Mouse (Mus musculus) B cell, adult 2 months (primary cell): ENCODE measurements around the gene Gm10053.

Experiments
- DNase-seq, 2 experiments: peaks; one replicate each; pipeline ENCODE4 v3.0.0; 2022

Gene Gm10053

DNA sequence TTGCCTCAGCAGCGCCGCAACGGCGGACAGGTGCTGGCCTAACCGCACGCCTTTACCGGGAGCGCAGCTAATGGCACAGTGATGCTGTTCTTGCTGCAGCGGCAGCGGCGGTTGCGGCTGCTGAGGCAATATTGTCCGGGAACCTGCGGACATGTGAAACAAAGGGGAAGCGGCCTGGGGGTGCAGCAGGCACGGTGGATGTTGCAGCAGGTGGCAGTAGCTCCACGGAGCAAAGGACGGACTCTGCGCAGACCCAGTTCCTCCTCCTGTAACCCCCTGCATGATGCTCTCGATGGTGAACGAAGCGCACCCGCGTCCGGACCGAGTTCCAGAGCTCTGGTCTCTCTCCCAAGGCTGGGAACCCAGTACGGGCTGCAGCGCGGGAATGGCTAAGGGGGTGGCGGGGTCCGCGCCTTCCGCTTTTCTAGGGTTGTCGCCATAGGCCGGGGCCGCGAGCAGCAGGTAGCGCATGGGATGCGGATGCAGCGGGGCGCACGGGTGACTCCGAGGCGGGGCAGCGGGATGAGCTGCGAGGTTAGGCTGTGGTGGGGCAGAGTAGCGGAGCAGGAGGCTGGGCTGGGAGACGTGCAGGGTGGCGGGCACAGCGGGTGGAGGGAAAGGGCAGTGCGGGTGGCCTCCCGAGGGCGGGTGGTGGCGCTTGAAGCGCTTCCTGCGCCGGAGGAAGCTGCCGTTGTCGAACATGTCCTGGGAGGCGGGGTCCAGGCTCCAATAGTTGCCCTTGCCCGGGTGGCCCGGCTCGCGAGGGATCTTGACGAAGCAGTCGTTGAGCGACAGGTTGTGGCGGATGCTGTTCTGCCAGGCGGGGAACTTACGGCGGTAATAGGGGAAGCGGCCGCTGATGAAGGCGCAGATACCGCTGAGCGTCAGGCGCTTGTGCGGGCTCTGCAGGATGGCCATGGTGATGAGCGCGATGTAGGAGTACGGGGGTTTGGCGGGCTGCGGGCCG lies 24.4 kb downstream of the Gm10053 start:
- DNase-seq = peak; percentile 62 to 67

DNA sequence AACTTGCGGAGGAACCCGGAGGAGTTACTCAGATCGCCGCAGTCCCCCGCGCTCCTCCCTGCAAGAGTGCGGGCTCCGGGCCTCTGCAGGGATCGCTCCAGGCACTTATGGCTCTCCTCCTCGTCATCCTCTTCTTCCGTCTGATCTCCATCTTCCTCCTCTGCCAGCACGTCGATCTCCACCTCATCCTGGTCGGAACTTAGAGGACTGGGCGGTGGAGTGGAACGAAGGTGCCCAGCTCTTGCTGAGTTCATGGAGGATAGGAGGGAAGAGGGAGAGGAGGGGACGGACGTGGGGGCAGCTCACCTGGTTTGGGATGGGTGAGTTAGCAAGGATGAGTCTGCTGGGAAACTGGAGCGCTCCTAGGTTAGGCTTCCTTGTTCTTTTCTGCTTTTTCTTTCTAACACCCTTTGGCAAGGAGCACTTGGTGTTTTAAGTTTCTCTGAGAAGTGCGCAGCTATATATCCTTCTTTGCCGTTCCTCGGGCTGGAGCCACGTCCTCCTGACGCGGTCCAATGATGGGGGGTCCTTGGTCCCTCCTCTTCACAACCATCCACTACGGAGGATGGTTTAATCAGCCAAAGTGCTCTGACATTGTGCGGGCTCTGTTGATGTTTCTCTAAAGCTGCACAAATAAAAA lies 25.2 kb downstream of the Gm10053 start, which contains the start of gene Foxd4:
Gene Foxd4 (minus strand): TSS at position 617 of the 640 bp plus-strand sequence.
- DNase-seq = no peak

DNA sequence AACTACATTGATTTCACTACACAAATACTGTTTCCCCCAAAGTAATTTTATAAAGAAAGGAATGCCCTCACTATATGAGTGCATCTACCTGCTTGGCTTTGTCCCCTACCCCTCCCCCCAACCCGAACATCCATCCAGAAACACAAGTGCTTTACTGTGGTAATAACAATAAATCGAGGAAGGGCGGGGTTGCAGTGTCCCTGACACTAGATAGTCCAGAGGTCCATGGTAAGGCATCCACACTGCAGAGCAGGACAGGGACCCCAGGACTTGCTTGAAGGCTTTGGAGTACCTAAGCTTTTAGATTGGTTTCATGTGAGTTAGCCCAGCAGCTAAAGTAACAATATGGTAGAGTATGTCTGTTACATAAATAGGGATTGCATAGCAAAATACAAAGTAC lies 26.2 kb downstream of the Gm10053 start:
- no peak for DNase-seq

DNA sequence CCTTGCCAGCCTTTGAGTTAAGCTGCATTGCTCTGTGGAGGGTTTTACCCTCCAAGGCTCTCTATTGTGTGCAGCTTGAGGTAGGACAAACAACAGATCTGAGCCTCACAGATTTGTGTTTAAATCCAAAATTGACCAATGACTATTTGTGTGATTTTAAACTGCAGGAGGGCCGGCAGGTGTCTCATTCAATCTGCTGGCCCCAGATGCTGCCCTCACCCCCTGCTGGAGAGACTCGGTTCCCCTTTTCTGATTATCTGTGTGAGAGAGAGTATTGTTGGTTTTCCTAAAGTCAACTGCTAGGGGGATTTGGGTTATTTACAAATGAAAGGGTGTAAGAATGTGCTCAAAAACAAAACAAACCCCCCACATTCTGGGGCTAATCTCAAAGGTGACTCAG lies 26.8 kb downstream of the Gm10053 start:
- peak in 1 of 2 experiments; percentile 39 for DNase-seq

DNA sequence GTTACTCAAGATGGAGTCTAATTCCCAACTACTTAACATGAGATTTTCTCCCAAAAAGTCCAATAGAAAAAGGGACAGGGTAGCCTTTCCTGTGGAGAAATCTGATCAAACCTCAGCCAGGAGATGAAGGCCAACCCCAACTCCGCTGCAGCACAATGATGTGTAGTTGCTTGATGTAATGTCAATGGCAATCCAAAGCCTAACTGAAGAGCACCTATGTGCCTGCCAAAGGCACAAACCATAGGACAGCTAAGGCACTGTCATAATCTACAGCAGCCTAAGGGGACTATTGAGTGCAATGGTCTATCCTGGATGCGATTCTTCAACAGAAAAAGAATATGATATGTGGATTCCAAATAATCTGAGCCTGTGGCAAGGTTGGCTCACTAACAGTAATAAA lies 27.3 kb downstream of the Gm10053 start:
- no peak for DNase-seq

DNA sequence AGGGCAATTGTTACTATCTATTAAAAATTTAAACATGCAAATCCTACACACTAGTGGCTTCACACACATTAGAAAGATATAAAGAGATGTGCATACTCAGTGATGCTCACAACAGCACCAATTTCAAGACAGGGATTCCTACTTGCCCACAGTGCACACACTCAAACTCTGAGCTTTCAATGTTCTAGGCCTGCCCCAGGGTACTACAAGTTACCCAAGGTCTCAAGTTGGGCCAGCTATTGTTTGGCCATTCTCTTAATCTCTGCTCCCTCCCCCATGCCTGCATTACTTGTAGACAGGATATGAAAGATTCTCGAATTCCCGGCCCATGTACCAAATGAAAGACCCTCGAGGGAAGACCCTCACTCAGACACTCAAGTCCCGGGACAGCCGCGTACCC lies 32.2 kb downstream of the Gm10053 start:
- DNase-seq = no peak

DNA sequence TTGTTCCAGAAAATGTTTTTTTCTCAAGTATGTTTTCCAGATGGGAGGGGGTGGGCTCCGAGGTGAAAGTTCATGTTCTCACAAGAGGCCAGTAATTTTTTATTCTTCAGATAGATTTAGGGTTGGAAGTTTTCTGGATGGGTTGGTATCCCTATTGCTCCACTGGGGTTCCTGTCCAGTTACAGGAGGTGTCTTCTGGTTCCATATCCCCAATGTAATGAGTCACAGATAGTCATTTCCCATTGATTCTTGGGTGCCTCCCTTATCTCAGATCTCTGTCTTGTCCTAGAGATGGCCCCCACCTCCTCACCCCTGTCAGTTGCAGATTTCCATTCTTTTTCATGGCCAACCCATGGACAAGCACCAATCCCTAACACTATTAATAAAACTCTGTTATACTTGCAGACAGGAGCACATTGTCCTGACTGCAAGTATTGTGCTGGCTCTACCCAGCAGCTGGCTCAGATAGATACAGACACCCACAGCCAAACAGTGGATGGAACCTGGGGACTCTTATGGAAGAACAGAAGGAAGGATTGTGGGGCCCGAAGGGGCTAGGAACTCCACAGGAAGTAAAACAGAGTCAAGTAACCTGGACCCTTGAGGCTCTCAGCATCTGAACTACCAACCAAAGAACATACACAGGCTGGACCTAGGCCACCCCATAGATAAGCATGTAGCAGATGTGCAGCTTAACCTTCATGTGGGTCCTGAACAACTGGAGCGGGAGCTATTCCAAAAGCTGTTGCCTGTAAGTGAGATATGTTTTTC lies 33.1 kb downstream of the Gm10053 start:
- DNase-seq = no peak

DNA sequence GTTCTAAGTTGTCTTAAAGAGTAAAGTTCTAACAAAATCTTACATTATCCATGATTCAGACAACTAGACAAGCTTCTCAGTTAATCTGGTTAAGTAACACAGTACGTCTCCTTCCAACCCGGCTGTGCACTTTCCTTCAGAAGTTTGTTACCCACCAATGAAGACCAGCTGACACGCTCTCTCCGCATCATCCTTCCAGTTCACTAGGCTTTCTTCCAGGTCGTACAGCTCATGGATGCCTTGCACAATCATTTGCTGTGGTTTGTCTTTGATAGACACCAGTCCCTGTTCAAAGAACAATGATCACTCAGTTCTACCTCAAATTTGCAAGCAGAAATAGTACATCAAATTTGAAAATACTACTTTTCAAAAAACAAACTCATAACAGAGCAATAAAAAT lies 45.4 kb downstream of the Gm10053 start:
- no peak for DNase-seq
